Mouse (Mus musculus): Measurements from ENCODE around the gene Mettl7a3.
"Not testable (repeated sequence)": the region's sequence is repeated elsewhere in the genome, so short reads cannot be mapped to it uniquely, and the experiment has no call there.

DNA sequence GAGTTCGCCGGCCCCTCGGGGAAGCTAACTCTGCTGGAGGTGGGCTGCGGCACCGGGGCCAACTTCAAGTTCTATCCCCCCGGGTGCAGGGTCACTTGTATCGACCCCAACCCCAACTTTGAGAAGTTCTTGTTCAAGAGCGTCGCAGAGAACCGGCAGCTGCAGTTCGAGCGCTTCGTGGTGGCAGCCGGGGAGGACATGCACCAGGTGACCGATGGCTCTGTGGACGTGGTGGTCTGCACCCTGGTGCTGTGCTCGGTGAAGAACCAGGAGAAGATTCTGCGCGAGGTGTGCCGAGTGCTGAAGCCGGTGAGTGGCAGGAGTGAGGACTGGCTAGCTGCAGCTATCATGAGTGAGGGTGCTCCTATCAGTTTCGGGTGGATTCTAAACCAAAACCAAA is 18.7 kb downstream of the Mettl7a3 start:
- not testable (repeated sequence) for TF ChIP-seq TAL1 (conservative IDR thresholded peaks at IDR 0.05; ENCODE audit: low read depth, low read length); GATA1 (IDR thresholded peaks at IDR 0.05; ENCODE audit: borderline replicate concordance, low read length); POLR2AphosphoS5 (IDR thresholded peaks at IDR 0.05; ENCODE audit: insufficient replicate concordance, low read depth, low read length); CTCF (IDR thresholded peaks at IDR 0.05; ENCODE audit: low read depth, low read length); GATA2 (IDR thresholded peaks at IDR 0.05; ENCODE audit: borderline replicate concordance, low read depth, low read length)
